Mouse (Mus musculus) megakaryocyte-erythroid progenitor cell, adult 5-6 weeks (primary cell): Measurements from ENCODE around the gene Madd. TPM values are rescaled to one million over a fixed set of nuclear protein-coding genes. Genes with fewer than 3 reads are reported as not detected.
A peak's percentile ranks its signal among the peaks of the same experiment; 100 is the strongest.

Experiments
- ATAC-seq: replicated peaks from 2 replicates; pipeline ENCODE4 v1.8.0; 2016; ENCODE audit warnings: mild to moderate bottlenecking, inconsistent platforms; ENCODE audit not compliant: severe bottlenecking, poor library complexity, low FRiP score, low TSS enrichment
- total RNA-seq, 2 experiments: library from RNA; stranded (forward) in 1 of 2; stranded (reverse) in 1 of 2; fragments of 200-1000, 215-1000 nt in 1 of 2; fragments of >200 nt in 1 of 2; fragmentation: Nextera tagmentation in 1 of 2; gene quantifications; 2 replicates each; pipeline ENCODE4 v1.2.3; 2014 to 2017

Gene Madd
- total RNA-seq, 2 experiments from 2014 or later = 21.9 to 35.5 TPM

DNA sequence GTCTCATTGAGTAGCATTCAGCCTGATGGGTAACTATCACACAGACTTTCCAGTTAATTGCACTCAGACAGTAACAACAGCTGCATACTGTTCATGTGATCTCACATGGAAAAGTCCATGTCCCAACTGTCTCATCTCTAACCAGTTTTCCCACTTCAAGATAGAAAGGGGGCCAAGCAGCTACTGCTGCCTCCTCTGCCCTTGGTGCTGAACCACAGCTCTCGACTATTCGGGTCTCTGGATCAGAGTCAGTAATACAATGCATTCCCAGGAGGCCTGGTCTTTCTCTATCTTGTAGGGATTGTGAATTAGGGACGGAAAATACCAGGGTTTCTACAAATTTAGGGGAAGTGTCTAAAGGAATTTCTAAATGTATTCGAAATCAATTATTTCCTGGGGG lies 3.8 kb downstream of the Madd start:
- ATAC-seq = no peak

DNA sequence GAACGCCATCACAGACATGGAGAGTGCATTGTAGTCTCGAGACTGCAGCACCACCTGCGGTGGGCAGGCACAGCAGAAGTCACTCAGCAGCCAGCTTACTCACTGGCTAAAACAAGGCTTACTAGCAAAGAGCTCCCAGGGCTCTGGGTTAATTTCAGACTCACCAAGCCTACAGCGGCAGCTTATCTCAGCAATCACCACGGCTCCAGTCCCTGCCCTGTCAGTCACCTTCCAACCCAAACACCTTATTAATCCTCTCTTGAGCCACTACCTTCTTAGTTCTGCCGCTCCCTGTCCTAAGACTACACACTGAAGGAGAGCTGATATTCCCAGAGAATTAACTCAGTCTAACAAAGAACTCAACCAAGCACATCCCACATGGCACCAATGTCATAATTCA lies 7.4 kb downstream of the Madd start:
- ATAC-seq = no peak

DNA sequence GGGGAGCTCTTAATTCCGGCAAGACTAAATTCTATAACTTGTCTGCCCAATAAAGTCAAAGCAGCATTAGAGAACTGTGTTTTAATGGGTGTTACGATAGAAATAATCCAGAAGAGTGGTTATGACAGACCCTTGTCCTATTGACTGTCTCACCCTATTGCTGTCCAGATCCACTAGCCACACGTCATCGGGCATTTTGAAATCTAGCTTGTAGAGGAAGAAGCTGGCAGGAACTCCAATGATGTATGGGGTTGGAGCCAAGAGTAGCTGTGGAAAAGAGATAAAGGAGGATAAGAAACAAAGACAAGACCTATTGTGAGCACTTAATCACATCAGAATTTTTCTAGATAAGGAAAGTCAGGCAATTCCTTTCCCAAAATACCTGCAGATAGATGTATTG lies 8.1 kb downstream of the Madd start:
- ATAC-seq = no peak

DNA sequence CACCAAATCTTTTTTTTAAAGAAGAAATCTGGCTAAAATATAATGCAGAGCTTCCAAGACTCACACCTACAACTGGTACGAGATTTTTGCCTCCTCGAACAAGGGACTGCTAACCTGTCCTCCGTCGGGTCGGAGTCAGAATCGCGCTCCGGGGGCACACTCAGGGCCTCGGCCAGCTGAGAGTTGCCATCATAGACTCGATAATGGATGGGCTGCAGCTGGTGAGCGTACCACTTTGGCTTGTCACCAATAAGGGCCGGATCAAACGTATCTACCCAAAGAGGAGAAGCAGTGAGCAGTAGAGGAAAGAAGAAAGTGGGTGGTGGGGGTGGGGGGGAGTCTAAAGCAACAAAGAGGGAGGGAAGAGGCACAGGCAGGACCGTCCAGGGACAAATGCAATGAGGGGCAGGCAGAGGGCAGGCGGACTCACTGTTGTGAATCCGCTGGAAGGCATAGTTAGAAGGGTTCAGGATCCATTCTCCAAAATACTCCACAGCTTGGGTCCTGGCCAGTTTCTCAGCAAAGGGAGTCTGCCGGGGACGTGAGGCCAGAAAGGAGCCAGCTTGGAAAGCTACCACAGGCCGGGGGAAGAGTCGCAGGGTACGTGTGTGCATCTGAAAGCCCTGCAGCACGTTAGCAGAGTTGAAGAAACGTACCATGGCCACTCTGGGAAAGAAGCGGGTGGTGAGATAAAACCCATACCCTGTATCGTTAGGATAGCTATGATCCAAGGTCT lies 13.9 kb downstream of the Madd start:
- no peak for ATAC-seq

DNA sequence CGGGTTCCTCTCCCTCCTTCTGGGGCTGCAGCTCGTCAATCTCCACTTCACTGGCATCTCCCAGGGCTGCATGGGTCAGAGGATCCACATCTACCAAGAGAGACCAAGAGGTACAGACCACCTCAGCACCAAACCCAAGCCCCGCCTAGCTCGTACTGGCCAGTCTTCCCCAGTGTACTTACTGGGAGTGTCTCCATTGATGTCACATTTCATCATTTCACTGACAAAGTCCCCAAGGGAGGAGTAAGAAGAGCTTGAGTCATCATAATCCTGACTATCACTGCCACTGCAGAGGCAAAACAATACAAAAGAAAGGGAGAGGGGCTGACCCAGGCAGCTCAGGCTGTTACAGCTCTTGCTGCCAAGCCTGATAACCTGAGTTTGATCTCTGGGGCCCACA lies 16.0 kb downstream of the Madd start:
- no peak for ATAC-seq

DNA sequence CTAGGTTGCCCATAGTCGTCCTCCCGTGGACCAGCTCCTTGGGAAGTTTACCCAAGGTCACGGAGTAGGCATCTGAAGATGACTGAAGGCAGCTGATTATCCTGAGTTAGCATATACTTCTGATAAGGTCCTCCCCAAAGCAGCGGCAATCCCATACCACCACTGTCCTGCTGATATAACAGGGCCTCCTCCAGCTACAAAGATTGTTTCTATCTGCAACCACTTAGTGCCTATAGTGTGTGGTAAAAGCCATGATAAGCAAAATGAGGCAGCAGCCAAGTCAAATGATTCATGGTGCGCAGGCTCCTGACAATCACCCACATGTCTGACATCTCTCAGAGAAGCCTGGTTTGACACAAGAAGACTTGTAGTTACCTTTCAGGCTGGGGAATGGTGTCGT lies 18.6 kb downstream of the Madd start:
- peak; percentile 93 for ATAC-seq

DNA sequence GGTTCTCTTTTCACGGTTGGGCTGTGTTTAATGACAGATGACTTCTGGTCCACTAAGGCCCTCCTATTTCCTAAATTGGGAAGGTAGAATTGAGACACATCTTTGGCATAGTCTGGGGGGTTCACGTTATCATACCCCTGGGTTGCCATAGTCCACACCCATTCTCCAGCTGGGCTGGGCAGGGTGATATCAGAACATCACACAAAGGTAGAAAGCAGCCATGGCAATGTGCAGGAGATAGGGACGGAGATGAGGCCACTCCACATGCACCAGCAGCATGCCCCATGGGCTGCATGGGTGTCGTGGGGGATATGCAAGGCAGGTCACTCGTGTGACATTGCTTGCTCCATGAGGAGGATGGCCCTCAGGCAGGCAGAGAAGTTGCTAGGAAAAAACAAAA lies 20.1 kb downstream of the Madd start:
- no peak for ATAC-seq

DNA sequence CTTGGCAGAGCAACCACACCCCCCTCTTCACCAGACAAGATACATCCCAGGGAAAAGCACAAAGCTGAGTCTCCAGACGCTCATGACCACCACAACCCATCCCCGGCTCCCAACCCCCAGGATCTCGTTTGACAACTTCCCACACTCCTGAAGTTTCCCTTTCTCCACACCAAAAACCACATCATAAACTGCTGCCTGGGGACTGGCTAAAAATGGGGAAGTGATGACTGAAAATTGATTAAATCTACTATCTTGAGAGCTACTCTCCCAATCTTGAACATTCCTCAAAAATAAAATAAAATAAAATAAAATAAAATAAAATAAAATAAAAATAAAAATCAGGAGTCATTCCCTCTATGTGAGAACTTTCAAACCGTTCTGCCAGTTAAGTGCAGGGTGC lies 20.7 kb downstream of the Madd start:
- ATAC-seq = no peak

DNA sequence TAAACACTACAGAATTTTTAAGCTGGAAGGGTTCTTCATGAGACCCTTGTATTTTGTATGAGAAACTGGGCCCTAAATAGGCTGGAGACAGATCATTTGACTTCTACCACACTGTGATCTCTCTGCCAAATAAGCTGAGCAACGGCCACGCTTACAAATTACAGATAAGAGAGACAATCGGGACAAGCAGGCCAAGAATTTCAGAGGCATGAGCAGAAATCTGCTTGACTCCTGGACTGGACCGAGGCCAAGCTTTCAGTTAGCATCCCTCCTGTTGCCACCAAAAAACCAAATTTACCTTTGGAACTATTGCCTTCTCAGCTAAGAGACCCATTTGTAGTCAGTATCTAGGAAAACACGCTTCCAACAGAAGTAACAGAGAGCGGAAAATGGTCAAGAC lies 23.0 kb downstream of the Madd start:
- no peak for ATAC-seq

DNA sequence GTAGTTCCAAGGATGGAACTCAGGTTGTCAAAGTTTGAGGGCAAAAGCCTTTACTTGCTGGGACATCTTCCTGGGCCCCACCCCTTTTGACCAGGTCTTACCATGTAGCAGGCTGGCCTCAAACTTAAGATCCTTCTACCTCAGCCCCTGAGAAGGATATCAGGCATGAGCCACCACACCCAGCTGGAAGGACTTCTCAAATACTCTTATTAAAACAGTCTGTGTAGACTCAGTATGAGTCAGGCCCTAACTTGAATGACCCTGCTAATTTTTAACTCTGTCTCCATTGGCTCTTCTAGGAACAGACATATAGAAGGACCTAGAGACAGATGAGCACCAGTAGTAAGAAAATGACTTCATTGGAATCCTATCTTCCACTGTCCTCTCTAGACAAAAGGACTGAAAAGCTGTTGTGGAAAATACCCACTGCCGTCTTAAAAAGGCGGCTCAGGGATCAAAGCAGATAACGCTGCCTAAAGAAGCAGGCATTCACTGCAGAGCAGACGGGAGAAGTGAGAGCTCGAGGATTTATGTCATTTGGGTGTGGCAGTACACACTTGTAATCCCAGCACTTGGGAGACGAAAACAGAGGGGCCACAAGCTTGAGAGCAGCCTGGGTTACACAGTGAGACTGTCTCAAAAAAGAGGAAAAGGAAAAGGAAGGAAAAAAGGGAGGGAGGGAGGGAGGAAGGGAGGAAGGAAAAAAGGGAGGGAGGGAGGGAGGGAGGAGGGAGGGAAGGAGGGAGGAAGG lies 26.5 kb downstream of the Madd start:
- no peak for ATAC-seq

DNA sequence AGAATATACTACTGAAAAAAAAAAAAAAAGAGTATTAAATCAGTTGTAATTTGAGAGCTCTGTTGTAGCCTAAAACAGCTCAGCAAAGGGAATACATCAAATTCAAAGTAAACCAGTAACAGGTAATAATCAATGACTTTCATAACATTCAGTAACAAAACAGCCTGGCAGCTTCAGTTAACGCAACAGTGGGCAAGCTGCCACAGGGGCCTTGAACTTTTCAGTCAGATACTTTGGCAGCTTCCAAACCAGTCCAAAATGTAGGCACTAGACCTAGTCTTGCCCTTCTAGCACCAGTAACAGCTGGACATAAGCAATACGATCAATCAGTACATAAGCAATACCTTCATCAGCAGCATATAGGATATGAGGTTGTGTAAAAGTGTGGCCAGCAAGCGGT lies 29.5 kb downstream of the Madd start:
- ATAC-seq = no peak

DNA sequence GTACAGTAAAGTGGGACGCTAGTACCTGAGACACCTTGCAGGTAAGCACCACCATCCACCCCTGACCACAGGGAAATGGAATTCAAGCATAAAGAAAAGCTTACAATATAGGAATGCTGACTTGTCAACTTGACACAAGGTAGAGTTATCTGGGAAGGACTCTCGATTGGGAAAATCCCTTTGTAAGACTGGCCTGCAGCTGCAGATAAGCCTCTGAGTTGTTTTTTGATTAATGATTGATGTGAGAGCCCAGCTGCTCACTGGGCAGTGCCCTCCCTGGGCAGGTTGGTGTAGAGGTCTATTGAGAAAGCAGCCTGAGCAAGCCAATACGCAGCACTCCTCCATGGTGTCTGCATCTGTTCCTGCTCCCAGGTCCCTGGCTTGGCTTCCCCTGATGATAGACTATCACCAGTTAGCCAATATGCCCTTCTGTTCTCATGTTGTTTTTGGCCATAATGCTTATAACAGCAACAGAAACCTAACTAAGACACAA lies 30.7 kb downstream of the Madd start:
- no peak for ATAC-seq

DNA sequence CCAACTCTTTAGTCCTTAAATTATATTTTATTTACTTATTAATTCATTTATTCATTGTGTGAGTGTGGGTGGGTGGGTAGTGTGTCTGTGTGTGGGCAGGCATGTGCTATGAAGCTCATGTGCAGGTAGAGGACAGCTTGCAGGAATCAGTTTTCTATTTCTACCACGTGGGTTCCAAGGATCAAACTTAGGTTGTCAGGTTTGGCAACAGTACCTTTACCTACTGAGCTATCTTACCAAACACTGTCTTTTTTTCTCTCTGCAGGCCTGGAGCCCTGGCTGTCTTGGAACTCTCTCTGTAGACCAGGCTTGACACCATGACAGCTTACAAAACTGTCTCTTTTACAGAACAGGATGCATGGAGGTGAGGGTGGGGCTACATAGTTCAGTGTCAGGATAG lies 32.3 kb downstream of the Madd start:
- no peak for ATAC-seq

DNA sequence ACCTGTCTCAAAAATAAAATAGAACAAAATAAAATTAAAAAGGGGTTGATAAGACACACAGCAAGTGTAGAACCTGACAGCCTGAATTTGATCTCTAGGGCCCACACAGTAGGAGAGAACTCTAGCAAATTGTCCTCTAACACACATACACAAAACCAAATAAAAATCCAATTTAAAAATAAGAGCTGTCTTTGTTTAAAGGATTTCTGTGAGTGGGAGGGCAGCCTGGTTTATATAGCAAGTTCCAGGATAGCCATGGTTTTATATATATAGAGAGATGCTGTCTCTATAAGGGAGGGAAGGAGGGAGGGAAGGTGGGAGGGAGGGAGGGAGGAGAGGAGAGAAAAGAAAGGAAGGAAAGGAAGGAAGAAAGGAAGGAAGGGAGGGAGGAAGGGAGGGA lies 35.5 kb downstream of the Madd start:
- no peak for ATAC-seq

DNA sequence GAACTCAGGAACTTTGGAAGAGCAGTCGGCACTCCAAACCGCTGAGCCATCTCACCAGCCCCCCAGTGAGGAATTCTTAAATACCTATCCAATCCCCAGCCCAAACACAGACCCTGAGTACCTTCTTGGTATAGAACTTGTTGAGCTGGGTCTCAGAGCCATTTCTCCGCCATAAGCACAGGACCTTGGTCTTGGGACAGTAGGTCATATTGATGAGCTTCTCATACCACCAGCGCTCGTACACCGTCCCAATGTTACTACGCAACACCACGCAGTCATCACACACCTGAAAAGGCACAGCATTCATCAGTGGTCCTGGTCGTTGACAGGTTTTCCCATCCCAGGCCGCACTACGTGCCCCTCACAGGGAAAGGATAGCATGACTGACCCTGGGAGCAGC lies 40.2 kb downstream of the Madd start:
- ATAC-seq = no peak

DNA sequence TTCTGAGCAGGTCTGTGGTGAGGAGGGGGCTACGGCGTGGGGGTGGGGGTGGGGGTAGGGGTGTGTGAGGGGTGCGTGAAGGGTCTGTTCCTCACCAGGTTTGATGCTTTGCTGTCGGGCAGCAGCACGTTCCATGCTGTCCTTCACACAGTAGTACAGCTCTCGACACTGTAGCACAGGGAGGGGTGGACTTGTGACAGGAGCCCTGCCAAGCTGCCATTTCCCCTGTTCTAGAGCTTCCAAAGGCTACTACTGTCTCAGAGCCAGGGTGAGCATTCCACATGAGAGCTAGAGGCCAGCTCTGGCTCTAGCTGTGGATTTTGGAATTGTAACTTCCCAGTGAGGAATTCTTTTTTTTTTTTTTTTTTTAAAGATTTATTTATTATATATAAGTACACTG lies 40.7 kb downstream of the Madd start:
- no peak for ATAC-seq

DNA sequence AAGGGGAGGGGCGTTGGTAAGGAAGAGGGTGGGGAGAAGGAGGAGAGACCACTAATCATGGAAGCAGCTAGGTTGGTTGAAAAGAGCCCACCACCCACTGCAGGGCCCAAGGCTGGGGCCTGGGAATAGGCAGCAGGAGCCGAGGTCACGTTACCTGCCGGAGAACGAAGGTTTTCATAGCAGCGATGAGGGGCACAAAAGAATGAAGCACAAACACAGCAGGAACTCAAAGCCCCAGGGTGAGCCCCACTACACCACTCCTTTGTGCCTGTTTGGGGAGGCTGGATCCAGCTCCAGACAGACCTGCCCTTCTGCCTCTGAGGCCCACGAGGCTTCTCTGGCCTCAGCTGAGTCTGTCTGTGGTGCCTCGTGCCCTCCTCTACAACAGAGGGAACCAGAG lies 43.9 kb downstream of the Madd start:
- no peak for ATAC-seq

DNA sequence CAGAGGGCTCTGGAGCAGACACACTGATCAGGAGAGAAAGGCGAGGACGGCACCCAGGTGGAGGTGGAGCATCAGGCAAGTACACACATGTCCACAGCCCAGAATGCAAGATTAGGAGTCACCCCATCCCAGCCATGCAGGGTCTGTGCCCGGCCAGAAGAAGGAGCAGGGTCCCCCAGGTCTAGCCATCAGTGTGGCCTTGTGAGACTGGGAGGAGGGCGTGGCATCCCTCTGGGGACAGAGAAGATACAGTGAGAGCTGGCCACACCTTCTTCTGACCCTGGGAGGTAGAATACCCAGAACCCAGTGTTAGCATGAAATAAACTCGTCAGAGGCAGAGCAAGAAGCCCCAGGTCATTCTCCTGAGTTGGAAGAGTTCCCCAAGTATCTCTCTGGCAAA lies 44.3 kb downstream of the Madd start:
- ATAC-seq = no peak

DNA sequence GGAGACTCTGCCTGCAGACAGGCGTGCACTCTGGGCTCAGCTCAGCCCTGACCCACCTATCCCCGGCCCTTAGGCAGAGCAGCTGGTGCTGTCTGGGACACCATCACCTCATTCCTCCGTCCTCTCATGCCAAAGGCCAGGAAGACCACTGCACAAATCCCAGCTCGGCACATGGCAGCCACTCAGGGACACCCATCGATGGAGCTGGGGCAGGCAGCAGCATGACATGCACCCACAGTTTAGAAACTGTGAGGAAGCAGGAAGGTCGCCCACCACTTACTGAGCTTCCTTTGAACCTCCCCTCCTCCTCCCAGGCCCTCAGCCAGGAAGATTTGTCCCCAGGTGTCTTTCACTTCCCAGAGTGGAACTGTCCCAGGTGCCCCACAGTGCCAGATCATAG lies 46.2 kb downstream of the Madd start:
- ATAC-seq = no peak

DNA sequence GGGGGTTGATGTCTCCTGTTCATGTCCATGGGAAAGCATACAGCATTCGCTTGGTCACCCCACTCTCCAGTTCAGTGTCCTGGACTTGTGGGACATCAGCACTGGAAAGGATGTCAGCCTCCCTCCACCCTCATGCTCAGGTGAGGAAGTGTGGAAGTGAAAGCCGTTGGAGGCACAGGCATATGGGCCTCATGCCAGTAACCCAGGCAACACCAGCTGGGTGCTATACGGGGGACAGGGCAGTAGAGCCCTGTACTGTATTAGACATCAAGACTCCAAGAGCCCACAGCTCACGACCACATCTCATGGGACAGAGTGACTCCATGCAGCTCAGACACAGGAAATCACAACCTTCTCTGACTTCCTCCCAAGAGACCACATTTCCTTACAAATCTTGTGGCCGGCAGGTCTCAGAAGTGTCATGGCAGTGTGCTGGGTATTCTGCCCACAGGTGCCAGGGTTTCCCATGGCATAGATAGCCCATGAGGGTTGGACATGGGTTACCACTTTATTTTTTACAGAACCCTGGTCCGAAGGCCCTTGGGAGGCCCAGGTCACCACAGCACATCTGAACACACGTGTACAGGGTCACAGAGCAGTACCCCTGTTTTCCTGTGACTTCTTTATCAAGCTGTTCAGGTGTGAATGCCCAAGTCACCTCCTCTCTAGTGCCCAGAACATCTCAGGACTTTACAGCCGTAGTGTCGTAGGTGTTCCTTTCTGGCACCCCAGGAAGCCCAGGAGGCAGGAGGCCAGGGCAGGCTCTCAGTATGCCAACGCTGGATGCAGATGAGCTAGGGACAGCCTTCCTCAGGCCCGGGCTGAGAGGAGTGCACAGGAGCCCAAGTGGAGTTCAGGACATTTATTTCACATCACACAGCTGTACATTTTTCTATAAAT lies 46.9 kb downstream of the Madd start:
- no peak for ATAC-seq
